Mouse (Mus musculus): ENCODE data around the gene Lrrtm4. TPM values are rescaled to one million over a fixed set of nuclear protein-coding genes. Genes with fewer than 3 reads are reported as not detected.

Lrrtm4 gene
- polyA plus RNA-seq (2015; fragmentation: Nextera tagmentation; extraction: Ambion mirVana) = 1.3 and 1.7 TPM in 2 replicates

DNA sequence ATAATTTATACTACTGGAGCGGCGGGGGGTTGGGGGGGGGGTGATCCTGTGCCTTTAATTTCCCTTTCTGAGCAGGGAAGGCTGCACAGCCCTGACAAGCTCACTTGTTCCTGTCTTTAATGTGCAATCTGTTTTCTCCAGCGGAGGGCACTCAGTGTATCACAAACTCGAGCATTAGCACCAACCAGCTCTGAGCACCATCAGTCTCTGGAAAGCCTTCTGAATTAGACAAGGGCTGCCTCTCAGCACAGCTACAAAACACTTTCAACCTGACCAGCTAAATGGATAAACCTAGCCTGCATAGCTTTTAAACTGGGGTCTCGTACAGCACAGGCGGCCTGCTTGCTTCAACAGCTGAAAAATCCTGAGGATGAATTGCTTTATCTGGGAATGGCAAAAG, at the start of gene Lrrtm4:
Gene Lrrtm4 (plus strand): TSS at position 113 of the 400 bp plus-strand sequence.

Other genes with a start within 250 kb of the Lrrtm4 start
- not detected in 2 replicates for gene Gm20594, start 201.0 kb upstream of the Lrrtm4 start, polyA plus RNA-seq (2015; fragmentation: Nextera tagmentation; extraction: Ambion mirVana)

Measured in adrenal gland, postnatal 0 days (tissue).